Mouse (Mus musculus): ENCODE data around the gene Clcnkb.

Gene Clcnkb

GRCm38 (mm10) chr4:141405314-141405622 lies 10.5 kb downstream of the Clcnkb start:
- DNase-seq (ENCODE audit: low spot score) = no peak

- DNase-seq (ENCODE audit: low spot score) = peak; percentile 70
These were observed 11.1 kb downstream of the Clcnkb start for GRCm38 (mm10) chr4:141404518-141405313.

- DNase-seq (ENCODE audit: low spot score) = no peak
These were observed 15.6 kb downstream of the Clcnkb start for GRCm38 (mm10) chr4:141400171-141400570.

DNA sequence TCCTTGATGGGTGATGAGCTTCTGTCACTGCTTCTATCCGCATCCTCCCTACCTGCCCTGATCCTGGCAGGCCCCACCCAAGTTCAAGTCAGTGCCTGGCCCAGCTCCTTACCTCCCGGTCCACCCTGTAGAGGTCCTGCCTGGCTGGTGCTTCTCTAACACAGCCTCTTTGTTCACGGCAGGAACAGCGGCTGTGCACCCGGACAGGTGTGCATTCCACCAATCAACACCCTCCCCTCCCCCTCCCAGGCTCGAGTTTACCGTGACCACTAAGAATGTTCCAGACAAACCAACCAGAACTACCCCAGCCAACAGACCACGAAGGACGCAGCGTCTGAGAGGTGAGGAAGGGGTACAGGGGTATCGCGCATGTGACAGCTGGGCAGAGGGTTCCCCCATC lies 17.3 kb downstream of the Clcnkb start, which contains the start of gene Clcnka:
Gene Clcnka (minus strand): TSS at position 180 of the 400 bp plus-strand sequence.
- DNase-seq (ENCODE audit: low spot score) = no peak

DNA sequence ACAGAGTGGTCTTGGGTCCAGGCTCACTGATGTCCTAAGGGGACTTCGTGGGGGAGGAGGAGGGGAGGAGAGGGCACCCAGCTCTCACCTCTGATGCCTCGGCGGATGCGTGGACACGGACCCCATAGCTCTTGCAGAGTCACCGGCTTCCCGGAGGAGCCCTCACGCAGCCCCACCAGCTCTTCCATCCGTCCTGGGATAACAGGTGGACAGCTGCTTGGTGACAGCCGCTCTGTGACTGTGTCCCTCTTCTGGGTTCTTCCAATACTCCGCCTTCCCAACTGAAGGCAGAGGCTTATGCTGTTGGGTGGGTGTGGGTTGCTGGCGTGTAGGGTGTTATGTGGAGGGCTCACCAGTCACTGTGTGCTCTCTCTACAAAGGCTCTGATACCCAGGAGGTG lies 18.0 kb downstream of the Clcnkb start:
- no peak for DNase-seq (ENCODE audit: low spot score)

- no peak for DNase-seq (ENCODE audit: low spot score)
These were observed 21.1 kb downstream of the Clcnkb start for GRCm38 (mm10) chr4:141394751-141395150.

DNA sequence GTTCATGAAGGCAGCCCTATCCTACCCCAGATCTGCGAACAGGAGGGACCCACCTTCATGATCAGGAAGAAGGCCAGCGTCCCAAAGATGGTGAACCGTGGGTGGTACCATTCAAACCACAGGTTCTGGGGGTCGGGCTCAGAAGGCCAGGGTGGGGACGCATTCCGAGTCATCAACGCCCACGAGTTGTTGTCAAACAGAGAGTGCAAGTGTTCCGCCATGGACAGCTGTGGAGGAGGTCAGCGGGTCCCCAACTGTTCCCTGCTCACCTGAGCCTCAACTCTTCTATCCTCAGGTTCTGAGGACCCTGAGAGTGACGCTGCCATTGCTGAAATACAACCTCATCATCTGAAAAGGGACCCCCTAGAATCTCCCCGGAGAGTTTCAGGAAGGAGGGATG lies 24.5 kb downstream of the Clcnkb start:
- no peak for DNase-seq (ENCODE audit: low spot score)

- DNase-seq (ENCODE audit: low spot score) = no peak
These were observed 26.3 kb downstream of the Clcnkb start for GRCm38 (mm10) chr4:141389366-141390150.

DNA sequence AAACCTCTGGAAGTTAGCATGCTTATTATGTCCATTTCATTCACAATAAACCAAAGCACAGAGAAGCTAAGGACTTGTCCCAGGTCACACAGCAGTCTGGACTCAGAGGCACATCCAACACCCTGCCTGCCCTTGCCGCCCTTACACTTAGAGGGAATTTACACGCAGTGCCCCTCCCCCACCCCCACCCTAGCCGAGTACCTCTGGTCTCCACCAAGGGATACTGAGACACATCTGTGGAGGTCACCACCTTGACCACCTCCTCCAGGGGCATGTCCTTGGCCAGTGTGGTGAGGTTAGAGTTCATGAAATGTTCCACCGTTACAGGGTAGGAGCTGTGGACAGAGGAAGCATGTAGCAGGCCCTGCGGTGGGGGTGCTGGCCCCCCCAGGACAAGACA lies 27.9 kb downstream of the Clcnkb start:
- DNase-seq (ENCODE audit: low spot score) = no peak

GRCm38 (mm10) chr4:141387093-141387784 lies 28.6 kb downstream of the Clcnkb start:
- no peak for DNase-seq (ENCODE audit: low spot score)

DNA sequence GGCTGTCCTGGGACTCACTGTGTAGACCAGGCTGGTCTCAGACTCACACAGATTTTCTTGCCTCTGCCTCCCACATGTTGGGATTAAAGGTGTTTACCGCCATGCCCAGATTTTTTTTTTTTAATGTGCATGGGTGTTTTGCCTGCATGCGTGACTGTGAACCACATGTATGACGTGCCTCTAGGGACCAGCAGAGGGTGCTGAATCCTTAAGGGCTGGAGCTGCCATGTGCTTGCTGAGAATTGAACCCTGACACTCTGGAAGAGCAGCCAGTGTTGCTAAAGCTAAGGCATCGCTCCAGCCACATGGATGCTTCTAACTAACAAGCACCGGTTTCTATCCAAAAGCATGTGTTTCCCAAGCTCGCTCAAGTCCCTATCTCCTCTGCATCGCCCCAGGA lies 29.7 kb downstream of the Clcnkb start:
- no peak for DNase-seq (ENCODE audit: low spot score)

DNA sequence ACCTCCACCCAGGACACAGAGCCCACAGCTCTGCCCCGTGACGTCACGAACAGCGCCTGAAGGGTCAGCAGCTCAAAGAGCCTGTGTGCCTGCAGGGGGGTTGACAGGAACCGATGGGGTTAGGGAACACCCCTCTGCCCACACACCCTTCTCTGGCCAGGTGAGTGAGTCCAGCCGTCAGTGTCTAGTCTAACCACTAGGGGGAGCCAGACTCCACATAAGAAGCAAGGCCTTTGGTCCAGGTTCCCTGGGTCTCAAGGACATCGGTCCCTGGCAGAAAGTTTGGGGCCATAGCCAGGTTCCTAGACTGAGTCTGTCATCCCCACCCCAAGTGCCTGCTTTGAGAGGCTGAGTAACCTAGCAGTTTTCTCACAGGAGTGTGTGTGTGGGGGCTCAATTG lies 30.5 kb downstream of the Clcnkb start:
- DNase-seq (ENCODE audit: low spot score) = peak; percentile 39

GRCm38 (mm10) chr4:141382406-141382805 lies 33.4 kb downstream of the Clcnkb start:
- DNase-seq (ENCODE audit: low spot score) = no peak

DNA sequence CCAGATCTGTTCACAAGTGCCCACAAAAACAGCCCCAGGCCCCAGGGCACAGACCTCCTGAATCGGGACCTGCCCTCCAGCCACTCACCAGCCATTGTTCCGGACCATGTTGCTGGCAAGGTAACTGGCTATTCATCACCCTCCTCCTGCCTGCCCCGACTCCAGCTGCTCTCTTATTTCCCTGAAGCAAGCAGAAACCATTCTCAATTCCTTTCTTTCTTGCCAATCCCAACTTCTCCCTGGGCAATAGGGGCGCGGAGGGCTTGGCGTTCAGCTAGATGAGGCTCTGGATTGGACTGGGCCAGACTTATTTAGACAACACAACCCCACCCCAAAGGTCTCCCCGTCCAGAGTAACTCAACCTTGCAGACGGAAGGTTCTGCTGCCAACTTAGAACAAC lies 36.1 kb downstream of the Clcnkb start:
- no peak for DNase-seq (ENCODE audit: low spot score)

- no peak for DNase-seq (ENCODE audit: low spot score)
These were observed 43.4 kb downstream of the Clcnkb start for GRCm38 (mm10) chr4:141372426-141372825.

- DNase-seq (ENCODE audit: low spot score) = no peak
These were observed 47.6 kb downstream of the Clcnkb start, which contains the start of gene Fam131c for GRCm38 (mm10) chr4:141367997-141368791. Gene Fam131c (plus strand): TSS chr4:141368220.

DNA sequence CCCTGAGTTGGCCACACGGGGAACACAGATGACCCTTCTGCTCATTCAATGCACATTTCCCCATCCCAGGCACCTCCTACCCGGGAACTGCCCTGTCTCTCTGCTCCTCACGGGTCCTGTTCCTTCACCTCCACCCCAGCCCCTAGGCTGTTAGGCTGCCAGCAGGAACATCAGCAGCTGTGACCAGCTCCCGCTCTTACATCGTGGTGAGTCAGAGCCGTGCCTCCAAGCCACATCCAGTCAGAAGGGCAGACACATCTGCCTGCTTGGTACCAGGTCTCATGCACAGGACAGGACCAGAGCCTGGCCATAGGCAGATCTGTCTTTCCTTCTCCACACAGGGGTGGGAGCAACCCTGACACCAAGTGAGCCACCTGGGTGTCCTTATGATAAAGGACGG lies 49.9 kb downstream of the Clcnkb start:
- no peak for DNase-seq (ENCODE audit: low spot score)

- no peak for DNase-seq (ENCODE audit: low spot score)
These were observed 50.7 kb downstream of the Clcnkb start for GRCm38 (mm10) chr4:141365126-141365525.

GRCm38 (mm10) chr4:141362937-141363548 lies 52.8 kb downstream of the Clcnkb start:
- peak; percentile 54 for DNase-seq (ENCODE audit: low spot score)

GRCm38 (mm10) chr4:141360846-141361245 lies 55.0 kb downstream of the Clcnkb start:
- DNase-seq (ENCODE audit: low spot score) = no peak

GRCm38 (mm10) chr4:141359222-141359621 lies 56.6 kb downstream of the Clcnkb start:
- DNase-seq (ENCODE audit: low spot score) = no peak

All from testis, postnatal 14 days (tissue).